Mouse (Mus musculus): Measurements from ENCODE around the gene Map4k4.

Map4k4 gene

GRCm38 (mm10) chr1:39936332-39936802 is 35.7 kb downstream of the Map4k4 start:
- DNase-seq (ENCODE audit: low spot score) = peak; percentile 54

GRCm38 (mm10) chr1:39936934-39937333 is 36.2 kb downstream of the Map4k4 start:
- no peak for DNase-seq (ENCODE audit: low spot score)

GRCm38 (mm10) chr1:39937609-39938008 is 36.9 kb downstream of the Map4k4 start:
- no peak for DNase-seq (ENCODE audit: low spot score)

GRCm38 (mm10) chr1:39939401-39939800 is 38.7 kb downstream of the Map4k4 start:
- no peak for DNase-seq (ENCODE audit: low spot score)

- DNase-seq (ENCODE audit: low spot score) = no peak
Measured at GRCm38 (mm10) chr1:39940342-39940741, 39.6 kb downstream of the Map4k4 start.

GRCm38 (mm10) chr1:39941237-39942179 is 40.8 kb downstream of the Map4k4 start:
- DNase-seq (ENCODE audit: low spot score) = no peak

- no peak for DNase-seq (ENCODE audit: low spot score)
Measured at GRCm38 (mm10) chr1:39942935-39943334, 42.2 kb downstream of the Map4k4 start.

GRCm38 (mm10) chr1:39944306-39944971 is 43.7 kb downstream of the Map4k4 start:
- no peak for DNase-seq (ENCODE audit: low spot score)

GRCm38 (mm10) chr1:39944972-39945323 is 44.2 kb downstream of the Map4k4 start:
- no peak for DNase-seq (ENCODE audit: low spot score)

- DNase-seq (ENCODE audit: low spot score) = no peak
Measured at GRCm38 (mm10) chr1:39946391-39946790, 45.7 kb downstream of the Map4k4 start.

GRCm38 (mm10) chr1:39947179-39947578 is 46.5 kb downstream of the Map4k4 start:
- no peak for DNase-seq (ENCODE audit: low spot score)

GRCm38 (mm10) chr1:39947701-39948359 is 47.1 kb downstream of the Map4k4 start:
- DNase-seq (ENCODE audit: low spot score) = no peak

GRCm38 (mm10) chr1:39949205-39949604 is 48.5 kb downstream of the Map4k4 start:
- no peak for DNase-seq (ENCODE audit: low spot score)

- no peak for DNase-seq (ENCODE audit: low spot score)
Measured at GRCm38 (mm10) chr1:39949790-39950462, 49.2 kb downstream of the Map4k4 start.

GRCm38 (mm10) chr1:39950590-39950989 is 49.9 kb downstream of the Map4k4 start:
- DNase-seq (ENCODE audit: low spot score) = no peak

GRCm38 (mm10) chr1:39954652-39955051 is 53.9 kb downstream of the Map4k4 start:
- no peak for DNase-seq (ENCODE audit: low spot score)

- no peak for DNase-seq (ENCODE audit: low spot score)
Measured at GRCm38 (mm10) chr1:39956712-39957111, 56.0 kb downstream of the Map4k4 start.

- DNase-seq (ENCODE audit: low spot score) = no peak
Measured at GRCm38 (mm10) chr1:39957981-39958380, 57.3 kb downstream of the Map4k4 start.

GRCm38 (mm10) chr1:39960623-39961022 is 59.9 kb downstream of the Map4k4 start:
- no peak for DNase-seq (ENCODE audit: low spot score)

GRCm38 (mm10) chr1:39961113-39961512 is 60.4 kb downstream of the Map4k4 start:
- DNase-seq (ENCODE audit: low spot score) = no peak

GRCm38 (mm10) chr1:39962321-39962720 is 61.6 kb downstream of the Map4k4 start:
- DNase-seq (ENCODE audit: low spot score) = no peak

- DNase-seq (ENCODE audit: low spot score) = no peak
Measured at GRCm38 (mm10) chr1:39962840-39963239, 62.1 kb downstream of the Map4k4 start.

All from urinary bladder, postnatal 10 days (tissue).